Mouse (Mus musculus) c-Kit-positive CD71-negative TER-119-negative erythroid progenitor cells, embryonic 14.5 days (primary cell): ENCODE measurements at regions not wholly inside any gene's neighbourhood (a gene's known extent, or its start where the extent isn't known, plus 50 kb on each side); places are given as distances from the start of the nearest gene placed in this dataset.

ENCODE experiments used
- DNase-seq: peaks from one replicate; pipeline ENCODE4 v3.0.0-alpha.2; 2013; ENCODE audit warnings: low read depth

- DNase-seq, result no peak
Measured at GRCm38 (mm10) chrX:108608446-108608845, 56.2 kb downstream of the Gm379 start.

DNA sequence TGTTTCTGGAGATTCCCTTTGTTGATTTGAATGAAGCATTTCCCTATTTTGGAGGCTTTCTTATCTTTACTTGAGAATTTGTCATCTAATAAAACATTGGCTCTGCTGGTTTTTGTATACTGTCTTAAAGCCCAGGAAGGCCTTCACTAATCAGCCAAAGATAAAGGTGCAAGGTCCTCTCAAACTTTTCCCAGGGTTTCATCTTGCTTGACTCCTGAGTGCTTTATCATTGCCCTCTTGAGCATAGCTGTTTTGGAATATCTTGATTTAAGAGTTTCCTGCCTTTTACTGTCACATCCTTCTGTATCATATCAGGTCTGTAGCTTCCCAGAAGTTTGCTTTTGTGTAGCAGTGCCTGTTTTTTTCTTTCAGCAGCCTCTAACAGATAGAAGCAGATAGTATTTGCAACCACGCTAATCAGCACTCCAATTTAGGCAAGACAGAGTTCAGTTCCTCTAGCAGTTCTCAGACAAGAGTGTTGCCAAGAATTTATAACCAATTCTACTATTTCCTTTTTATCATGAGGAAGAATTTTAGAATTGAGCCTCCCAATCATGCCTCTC lies 64.7 kb downstream of the Gm379 start:
- DNase-seq, result no peak

- DNase-seq, result no peak
Measured at GRCm38 (mm10) chrX:108561977-108562376, 102.7 kb downstream of the Gm379 start.

DNA sequence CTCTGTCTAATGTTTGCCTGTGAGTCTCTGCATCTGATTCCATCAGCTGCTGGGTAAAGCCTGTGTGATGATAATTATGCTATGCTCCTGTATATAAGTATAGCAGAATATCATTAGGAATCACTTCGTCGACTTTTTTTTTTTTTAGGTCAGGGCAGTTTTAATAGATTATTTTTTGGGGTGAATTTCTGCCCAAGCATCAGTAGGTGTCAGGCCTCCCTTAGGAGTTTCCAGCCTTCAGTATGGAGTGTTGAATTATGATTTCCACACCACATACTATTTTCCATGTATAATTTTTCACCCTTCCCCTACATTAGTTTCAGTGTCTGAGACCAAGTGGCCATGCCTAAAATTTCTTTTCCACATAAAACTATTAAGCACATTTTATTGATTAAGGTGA lies 121.5 kb downstream of the Gm379 start:
- DNase-seq, result no peak

- no peak for DNase-seq
Measured at GRCm38 (mm10) chrX:108541410-108541809, 123.3 kb downstream of the Gm379 start.

DNA sequence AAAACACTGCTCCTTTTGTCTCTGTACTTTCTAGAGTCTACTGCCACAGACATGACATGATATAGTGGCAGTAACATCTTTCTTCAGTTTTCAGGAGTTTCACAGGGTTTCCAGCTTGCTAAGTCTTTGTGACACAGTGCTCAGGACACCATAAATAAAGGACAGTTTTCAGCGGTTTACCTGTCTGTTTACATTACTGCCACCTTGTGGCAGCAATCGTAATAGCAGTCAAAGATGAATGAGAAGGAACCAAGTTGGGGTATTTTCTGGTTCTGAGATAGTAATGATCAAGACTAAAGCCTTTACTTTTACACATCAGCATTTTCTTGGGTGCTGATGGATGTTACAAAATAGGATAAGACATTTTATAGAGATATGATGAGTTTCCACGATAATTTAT lies 127.7 kb downstream of the Gm379 start:
- DNase-seq, result peak; percentile 14
